Mouse (Mus musculus) small intestine, adult 2 months (tissue): ENCODE results near the gene Ncaph.

Source experiments
- CTCF ChIP-seq: fragments of 200-500 bp; IDR thresholded peaks from 2 replicates; pipeline ENCODE4 v1.5.1; 2012; ENCODE audit warnings: low read depth, mild to moderate bottlenecking, control low read depth, inconsistent platforms, low read length, moderate library complexity, mixed read lengths; ENCODE audit not compliant: insufficient replicate concordance, insufficient read length; ENCODE audit errors: extremely low read depth
- POLR2A ChIP-seq: fragments of 200-500 bp; IDR thresholded peaks from 2 replicates; pipeline ENCODE4 v1.6.1; 2012; ENCODE audit warnings: low read depth, mild to moderate bottlenecking, control low read depth, inconsistent platforms, low read length, moderate library complexity

DNA sequence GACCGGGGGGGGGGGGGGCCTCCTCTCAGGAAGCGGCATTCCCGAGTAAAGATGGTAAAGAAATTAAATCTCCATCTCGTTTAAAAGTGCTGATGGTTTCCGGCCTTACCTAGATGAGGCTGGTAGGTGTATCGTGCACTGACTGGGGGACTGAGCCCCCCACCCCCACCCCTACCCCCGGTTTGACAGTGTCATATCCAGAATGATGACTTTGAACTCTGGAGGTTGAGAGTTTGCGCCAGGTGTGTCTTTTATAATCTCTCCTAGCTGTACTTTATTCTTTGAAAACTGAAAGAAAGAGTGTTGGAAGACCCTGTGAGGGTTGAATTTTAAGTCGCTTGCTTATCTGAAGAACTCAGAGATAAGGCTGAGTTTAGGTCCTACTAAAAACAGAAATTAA, 62.9 kb downstream of the Ncaph start:
- peak; percentile 10; the same call in 1 of the 2 replicates for TF ChIP-seq CTCF
- no peak for TF ChIP-seq POLR2A
